Mouse (Mus musculus) spleen, adult 12 weeks (tissue): ENCODE measurements at regions not wholly inside any gene's neighbourhood (a gene's known extent, or its start where the extent isn't known, plus 50 kb on each side); places are given as distances from the start of the nearest gene placed in this dataset.
"Not testable (repeated sequence)": the region's sequence is repeated elsewhere in the genome, so short reads cannot be mapped to it uniquely, and the experiment has no call there.

Source experiments
- DNase-seq: peaks from one replicate; pipeline ENCODE4 v3.0.0; 2022; ENCODE audit warnings: low spot score

DNA sequence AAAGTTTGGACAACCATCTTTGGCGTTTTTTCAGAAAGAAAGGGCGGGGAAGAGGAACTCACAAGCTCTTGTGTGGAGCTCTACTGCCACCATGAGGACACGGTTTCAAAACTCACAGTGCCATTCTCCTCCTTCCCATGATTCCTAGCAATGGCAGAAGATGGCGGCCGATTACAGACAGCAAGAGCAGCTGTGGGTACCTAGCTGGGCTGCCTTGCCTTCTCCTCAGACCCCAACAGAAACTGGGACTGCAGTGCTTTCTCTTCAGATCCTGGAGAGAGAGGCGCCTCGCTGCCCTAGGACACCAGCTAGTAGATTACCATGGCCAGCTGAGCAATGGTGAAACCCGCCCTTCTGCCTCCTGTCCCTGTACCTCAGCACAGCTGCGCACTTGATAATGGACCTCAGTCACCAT is 174.2 kb upstream of the Olfr1324 start:
- DNase-seq, result peak; percentile 74

GRCm38 (mm10) chrX:50600262-50600661 is 172.0 kb upstream of the Olfr1324 start:
- DNase-seq, result peak; percentile 70

DNA sequence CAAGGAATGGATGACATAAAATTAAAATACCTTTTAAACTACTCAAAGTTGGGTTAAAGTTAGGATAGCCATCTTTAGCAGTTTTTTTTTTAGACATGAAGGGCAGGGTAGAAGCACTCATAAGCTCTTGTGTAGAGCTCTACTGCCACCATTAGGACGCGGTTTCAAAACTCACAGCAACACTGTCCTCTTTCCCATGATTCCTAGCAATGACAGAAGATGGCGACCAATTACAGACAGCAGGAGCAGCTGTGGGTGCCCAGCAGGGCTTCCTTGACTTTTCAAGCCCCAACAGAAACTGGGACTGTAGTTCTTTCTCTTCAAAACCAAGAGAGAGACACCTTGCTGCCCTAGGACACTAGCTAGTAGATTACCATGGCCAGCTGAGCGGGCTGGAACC is 171.5 kb upstream of the Olfr1324 start:
- peak; percentile 52 for DNase-seq

GRCm38 (mm10) chrX:50597626-50598025 is 169.3 kb upstream of the Olfr1324 start:
- not testable (repeated sequence) for DNase-seq

GRCm38 (mm10) chrX:50597105-50597504 is 168.8 kb upstream of the Olfr1324 start:
- DNase-seq, result peak; percentile 69

- DNase-seq, result not testable (repeated sequence)
Observed at GRCm38 (mm10) chrX:50594976-50595375, 166.7 kb upstream of the Olfr1324 start.

GRCm38 (mm10) chrX:50591477-50591876 is 163.2 kb upstream of the Olfr1324 start:
- no peak for DNase-seq

DNA sequence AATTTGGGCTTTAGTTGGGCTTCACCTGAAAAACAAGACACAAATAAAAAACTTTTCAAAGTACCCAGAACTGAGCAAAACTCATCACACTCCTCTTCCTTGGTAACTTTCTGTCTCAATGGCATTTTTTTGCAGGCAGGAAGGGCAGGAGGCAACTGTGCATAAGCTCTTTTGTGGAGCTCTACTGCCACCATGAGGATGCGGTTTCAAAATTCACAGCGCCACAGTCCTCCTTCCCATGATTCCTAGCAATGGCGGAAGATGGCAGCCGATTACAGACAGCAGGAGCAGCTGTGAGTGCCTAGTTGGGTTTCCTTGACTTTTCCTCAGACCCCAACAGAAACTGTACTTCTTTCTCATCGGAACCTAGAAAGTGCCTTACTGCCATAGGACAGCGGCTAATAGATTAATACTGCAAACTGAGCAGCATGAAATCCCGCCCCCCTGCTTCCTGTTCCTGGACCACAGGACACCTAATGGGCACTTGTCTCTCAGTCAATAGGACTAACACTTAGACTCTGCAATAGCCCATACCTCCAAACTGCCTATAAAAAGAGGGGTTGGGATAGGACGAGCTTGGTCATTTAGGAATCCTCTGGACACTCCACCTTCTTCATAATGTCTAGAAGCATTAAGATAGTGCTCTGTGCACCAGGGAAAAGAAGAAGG is 162.5 kb upstream of the Olfr1324 start:
- peak; percentile 56 for DNase-seq

GRCm38 (mm10) chrX:50588892-50589291 is 160.6 kb upstream of the Olfr1324 start:
- no peak for DNase-seq

GRCm38 (mm10) chrX:50583741-50584580 is 155.7 kb upstream of the Olfr1324 start:
- DNase-seq, result peak; percentile 62

- peak; percentile 61 for DNase-seq
Observed at GRCm38 (mm10) chrX:50580200-50580599, 151.9 kb upstream of the Olfr1324 start.

DNA sequence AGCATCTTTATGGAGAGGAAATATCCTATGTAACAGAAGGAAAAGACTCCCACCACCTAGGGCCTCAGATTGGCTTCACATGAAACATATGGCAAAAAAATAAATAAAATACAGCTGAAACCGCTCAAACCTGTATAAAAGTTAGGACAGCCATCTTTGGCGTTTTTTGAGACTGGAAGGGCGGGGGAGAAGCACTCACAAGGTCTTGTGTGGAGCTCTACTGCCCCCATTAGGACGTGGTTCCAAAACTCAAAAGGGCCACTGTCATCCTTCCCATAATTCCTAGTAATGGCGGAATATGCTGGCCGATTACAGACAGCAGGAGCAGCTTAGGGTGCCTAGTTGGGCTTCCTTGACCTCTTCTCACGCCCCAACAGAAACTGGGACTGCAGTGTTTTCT is 148.5 kb upstream of the Olfr1324 start:
- peak; percentile 60 for DNase-seq

GRCm38 (mm10) chrX:50572191-50573095 is 144.1 kb upstream of the Olfr1324 start:
- peak; percentile 12 for DNase-seq

GRCm38 (mm10) chrX:50569087-50569486 is 140.8 kb upstream of the Olfr1324 start:
- no peak for DNase-seq

DNA sequence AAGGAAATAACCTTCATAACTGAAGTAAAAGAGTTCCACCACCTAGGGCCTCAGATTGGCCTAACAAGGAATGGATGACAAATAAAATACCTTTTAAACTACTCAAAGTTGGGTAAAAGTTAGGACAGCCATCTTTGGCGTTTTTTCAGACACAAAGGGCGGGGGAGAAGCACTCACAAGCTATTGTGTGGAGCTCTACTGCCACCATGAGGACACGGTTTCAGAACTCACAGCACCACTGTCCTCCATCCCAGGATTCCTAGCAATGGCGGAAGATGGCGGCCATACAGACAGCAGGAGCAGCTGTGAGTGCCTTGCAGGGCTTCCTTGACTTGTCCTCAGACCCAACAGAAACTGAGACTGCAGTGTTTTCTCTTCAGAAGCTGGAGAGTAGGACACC is 138.0 kb upstream of the Olfr1324 start:
- peak; percentile 66 for DNase-seq

GRCm38 (mm10) chrX:50565031-50565430 is 136.7 kb upstream of the Olfr1324 start:
- DNase-seq, result not testable (repeated sequence)

GRCm38 (mm10) chrX:50560915-50561314 is 132.6 kb upstream of the Olfr1324 start:
- DNase-seq, result no peak

GRCm38 (mm10) chrX:50550297-50550696 is 122.0 kb upstream of the Olfr1324 start:
- DNase-seq, result peak; percentile 10

DNA sequence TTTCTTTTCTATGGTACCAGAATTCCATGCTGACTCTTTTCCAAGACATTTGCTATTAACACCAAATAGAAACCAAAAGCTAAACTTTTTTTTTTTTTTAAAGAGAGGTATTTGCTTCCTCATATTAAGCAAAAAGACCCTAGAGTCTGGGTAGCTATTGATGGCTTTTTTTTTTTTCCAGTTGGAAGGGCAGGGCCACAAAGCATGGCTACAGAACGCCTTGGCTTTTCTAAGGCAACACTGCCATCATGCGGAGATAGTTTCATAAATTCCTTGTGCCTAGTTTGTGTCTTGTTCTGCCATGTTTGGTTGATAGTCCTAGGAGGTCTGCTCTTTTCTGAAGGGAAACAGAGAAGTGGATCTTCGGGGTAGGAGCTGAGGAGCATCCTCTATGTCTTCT is 121.4 kb upstream of the Olfr1324 start:
- DNase-seq, result peak; percentile 15

GRCm38 (mm10) chrX:50537785-50538159 is 109.5 kb upstream of the Olfr1324 start:
- DNase-seq, result not testable (repeated sequence)

DNA sequence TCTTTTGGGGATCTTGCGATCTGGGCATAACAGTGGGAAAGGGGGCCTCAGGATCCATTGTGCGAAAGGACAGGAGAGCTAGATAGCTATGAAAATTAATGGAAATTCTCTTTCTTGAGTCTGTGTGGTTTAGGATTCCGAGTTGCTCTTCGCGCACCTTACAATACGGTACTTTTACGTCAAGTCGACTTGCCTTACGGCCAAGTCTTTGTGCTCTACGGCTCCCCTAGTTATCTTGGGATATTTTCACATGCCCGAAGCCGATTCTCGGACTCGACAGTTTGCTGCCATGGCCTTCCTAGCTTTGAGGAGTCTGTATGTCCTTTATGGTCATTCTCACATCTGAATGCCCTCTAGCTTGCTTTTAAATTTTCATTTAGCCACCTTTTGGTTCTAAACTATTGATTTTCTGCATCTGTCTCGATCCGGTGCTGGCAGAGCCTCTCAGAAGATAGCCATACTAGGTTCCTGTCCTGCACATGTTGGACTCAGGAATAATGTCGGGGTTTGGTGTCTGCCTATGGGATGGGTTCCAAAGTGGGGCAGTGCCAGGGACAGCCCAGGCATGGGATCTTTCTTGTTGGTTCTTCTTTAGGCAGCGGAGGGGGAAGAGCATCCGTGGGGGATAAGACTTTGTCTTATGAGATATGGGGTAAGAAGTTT is 109.0 kb upstream of the Olfr1324 start:
- no peak for DNase-seq

DNA sequence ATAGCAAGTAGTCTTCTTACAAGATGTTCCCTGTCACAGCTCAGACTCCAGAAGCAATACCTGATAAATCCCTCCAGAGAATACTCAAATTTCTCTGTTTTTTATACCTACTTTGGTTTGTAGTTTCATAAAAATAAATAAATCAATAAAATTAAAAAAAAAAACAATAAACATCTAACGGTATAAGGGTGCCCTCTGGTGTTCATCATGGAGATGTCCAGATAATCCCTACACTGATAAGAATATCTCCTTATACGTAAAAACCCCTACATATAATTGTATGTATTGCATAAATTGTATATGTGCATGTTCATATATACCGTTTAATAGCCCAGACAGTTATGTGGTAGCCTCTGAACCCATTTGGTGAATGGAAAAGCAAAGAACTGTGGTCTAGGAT is 75.7 kb upstream of the Olfr1324 start:
- DNase-seq, result no peak
